Mouse (Mus musculus) Patski (cell line): Measurements from ENCODE around the gene Rpl5. TPM values are rescaled to one million over a fixed set of nuclear protein-coding genes. Genes with fewer than 3 reads are reported as not detected.
"Not testable (repeated sequence)": the region's sequence is repeated elsewhere in the genome, so short reads cannot be mapped to it uniquely, and the experiment has no call there.

Experiments used
- ATAC-seq: fragments of 100-300 bp; one replicate; pipeline ENCODE4 v1.8.0; 2021
- CTCF ChIA-PET: fragments of 350-600 bp; sonication (Branson Sonifier 250); formaldehyde crosslinking; loops from one replicate; lab custom pipeline; 2022; ENCODE audit warnings: inconsistent platforms; lab: Charles Lee
- POLR2A ChIA-PET: fragments of 350-600 bp; sonication (Branson Sonifier 250); formaldehyde crosslinking; loops from one replicate; lab custom pipeline; 2022; ENCODE audit warnings: antibody characterized with exemption, inconsistent platforms; lab: Charles Lee
- DNase-seq: peaks from one replicate; pipeline ENCODE4 v3.0.0-alpha.2; 2011; ENCODE audit warnings: low read depth, low spot score
- H3K27me3 ChIP-seq: fragments of 371-371 bp; one replicate; pipeline ENCODE4 v1.5.1; 2021
- CTCF ChIP-seq: fragments of 100-300 bp; IDR thresholded peaks from one replicate; pipeline ENCODE4 v1.5.1; 2021
- in situ Hi-C: fragments of 300-500 bp; cut with MboI; formaldehyde crosslinking; loops from 3 replicates; pipeline ENCODE4 v1.11.1; 2018; ENCODE audit warnings: low pct_unique_long_range_greater_than_20kb, mixed read lengths
- polyA plus RNA-seq: library from polyadenylated mRNA; unstranded; gene quantifications from one replicate; pipeline ENCODE4 v1.2.3, GENCODE M21; 2021

The Rpl5 gene
- polyA plus RNA-seq, 1 experiment from 2014 or later: 68.3 TPM

DNA sequence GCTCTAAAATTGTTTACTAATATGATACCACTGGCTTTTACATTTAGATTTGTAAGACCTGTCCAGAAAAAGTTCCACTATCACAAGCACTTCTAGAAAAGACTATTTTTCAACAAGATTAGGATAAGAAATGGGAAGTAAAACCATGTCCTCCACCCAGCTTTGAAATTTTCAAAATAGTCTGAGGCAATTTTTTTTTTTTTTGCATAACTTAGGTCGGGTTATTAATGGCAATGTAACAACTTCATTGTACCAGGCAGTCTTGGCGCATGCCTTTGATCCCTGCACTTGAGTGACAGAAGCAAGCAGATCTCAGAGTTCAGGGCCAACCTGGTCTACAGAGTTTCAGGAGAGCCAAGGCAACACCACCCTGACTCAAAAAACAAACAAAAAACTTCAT, 30.6 kb upstream of the Rpl5 start:
- peaks cover 6% of the 10 kb centered on the region for H3K27me3 ChIP-seq
- ChIA-PET CTCF (no interaction called here), POLR2A (interaction anchor here (0.7 kb wide), 2 partner anchors 32 to 36 kb away, joined by 3 to 6 read pairs; no protein-coding TSS in a partner anchor)
- in situ Hi-C loops: no loop called here
- ATAC-seq (no peak), DNase-seq (no peak)
- TF ChIP-seq CTCF: no peak

DNA sequence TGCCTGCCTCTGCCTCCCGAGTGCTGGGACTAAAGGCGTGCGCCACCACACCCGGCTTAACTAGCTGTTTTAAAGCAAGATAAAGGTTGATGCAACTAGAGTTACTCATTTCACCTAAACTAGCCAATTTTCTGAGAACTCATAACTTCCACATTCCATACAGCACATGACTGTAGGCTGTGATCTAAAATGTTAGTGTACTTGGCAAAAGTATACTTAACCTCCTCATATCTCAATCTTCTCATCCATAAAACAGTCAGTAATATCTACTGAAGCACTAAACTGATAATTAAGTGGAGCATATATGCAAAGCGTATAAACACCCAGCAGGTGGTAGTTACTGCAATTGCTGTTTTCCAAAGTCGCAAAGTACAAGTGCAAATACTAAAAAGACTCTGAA, 27.0 kb upstream of the Rpl5 start:
- H3K27me3 ChIP-seq: peaks cover 6% of the 10 kb centered on the region
- in situ Hi-C loops: no loop called here
- ChIA-PET POLR2A (interaction anchor here (0.8 kb wide), 1 partner anchor 119 kb away, joined by 3 read pairs; no protein-coding TSS in a partner anchor), CTCF (interaction anchor here (1.4 kb wide), 1 partner anchor 29 kb away, joined by 3 read pairs; no protein-coding TSS in a partner anchor)
- DNase-seq: no peak
- no peak for ATAC-seq
- TF ChIP-seq CTCF: no peak

DNA sequence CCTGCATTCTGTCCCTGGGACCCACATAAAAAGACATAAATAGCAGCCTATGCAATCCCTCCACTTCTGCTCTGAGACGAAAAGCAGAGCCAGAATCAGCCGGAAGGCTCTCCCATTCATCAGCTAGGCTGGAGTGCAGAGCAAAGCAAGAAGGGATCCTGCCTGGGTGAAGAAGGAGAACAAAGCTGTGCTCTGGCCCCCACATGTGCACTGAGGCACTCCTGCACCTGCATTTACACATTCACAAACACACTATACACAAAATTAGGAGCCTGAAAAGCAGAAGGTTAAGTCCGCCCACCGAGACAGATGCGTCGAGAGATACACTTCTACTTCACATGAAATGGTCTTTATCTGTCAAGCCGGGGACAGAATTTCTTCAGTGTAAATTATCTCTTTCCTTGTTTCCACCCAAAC, 26.4 kb upstream of the Rpl5 start:
- ChIA-PET POLR2A (interaction anchor here (0.8 to 1.9 kb wide), 2 partner anchors 24 to 119 kb away, joined by 3 to 5 read pairs; no protein-coding TSS in a partner anchor), CTCF (no interaction called here)
- TF ChIP-seq CTCF: no peak
- in situ Hi-C loops: no loop called here
- ATAC-seq (no peak), DNase-seq (no peak)
- H3K27me3 ChIP-seq: peaks cover 6% of the 10 kb centered on the region

DNA sequence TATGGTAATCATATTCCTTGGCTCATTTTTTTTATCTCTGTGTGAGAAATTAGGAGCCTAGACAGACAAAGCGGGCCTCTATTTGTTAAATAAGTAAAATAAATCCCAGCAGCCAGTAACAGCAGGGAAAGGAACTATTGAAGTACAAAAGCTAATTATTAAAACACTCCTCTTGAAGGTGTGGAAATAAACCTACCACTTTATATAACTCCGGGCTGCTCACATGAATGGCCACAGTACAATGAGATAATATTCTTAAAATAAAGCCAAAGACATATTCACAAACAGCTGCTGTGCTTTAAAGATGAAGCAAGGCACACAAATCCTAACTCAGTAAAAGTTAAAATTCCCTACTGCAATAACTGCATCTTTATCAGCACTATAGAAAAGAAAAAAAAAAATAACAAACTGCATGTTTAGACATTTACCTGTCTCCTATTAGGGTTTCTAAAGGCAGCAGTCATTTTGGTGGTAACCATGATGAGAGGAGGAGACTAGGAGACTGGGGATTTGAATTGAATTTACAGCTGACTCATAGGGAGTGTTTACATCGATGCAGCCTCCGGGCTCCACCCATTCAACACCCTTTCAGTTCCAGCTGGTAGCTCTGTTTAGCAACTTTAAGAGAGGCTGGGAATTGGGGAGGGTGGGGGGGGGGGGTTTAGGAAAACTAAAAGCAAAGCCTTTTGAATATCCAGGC, 25.6 kb upstream of the Rpl5 start, which contains the start of gene Evi5:
TSS of gene Evi5 (minus strand) at position 547 of the 700 bp plus-strand sequence.
- ChIA-PET CTCF (no interaction called here), POLR2A (interaction anchor here (1.9 kb wide), 1 partner anchor 23 kb away, joined by 5 read pairs; no protein-coding TSS in a partner anchor)
- in situ Hi-C loops: no loop called here
- DNase-seq (no peak), ATAC-seq (peak; percentile 39)
- peaks cover 6% of the 10 kb centered on the region for H3K27me3 ChIP-seq
- no peak for TF ChIP-seq CTCF

DNA sequence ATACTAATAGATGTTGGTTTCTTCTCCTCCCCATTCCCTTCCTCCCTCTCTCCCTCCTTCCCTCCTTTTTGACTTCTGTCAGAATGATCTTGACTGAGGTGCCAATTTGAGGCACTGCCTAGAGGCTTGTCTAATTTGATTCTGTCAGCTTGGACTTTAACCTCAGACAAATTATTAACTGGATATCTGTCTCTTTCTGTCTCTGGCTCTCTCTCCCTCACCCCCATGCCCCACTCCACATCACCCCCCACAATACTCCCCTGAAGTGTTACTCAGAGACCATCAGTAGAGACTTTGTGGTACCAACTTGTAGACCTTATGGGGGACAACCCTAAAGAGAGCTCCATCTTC, 25.1 kb upstream of the Rpl5 start:
- in situ Hi-C loops: no loop called here
- no peak for ATAC-seq

DNA sequence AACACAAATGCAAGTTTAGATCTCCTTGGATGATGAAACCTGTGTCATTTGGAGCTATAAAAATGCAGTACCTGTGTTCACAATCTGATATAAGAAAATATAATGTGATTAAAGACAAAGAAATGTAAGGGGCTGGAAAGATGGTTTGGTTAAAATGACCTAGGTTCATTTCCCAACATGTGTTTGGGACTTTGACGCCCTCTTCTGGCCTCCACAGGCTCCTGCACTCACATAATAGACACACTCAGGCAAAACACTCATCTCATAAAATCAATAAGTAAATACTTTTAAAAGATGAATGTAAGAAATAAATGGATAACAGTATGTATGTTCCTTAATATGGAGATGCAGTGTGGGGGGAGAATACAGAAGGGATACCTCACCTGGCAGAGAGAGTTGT, 23.2 kb upstream of the Rpl5 start:
- DNase-seq: no peak
- ChIA-PET CTCF (interaction anchor here (1.0 to 1.6 kb wide), 2 partner anchors 12 to 13 kb away, joined by 4 to 7 read pairs; no protein-coding TSS in a partner anchor), POLR2A (no interaction called here)
- in situ Hi-C loops: no loop called here
- TF ChIP-seq CTCF: peak; percentile 53
- no peak for ATAC-seq
- H3K27me3 ChIP-seq: no peaks in the 10 kb centered on the region

More for the DNA sequence above, 25.1 kb upstream of the Rpl5 start:
- TF ChIP-seq CTCF: no peak
- no peak for DNase-seq
- ChIA-PET CTCF (no interaction called here), POLR2A (interaction anchor here (1.9 kb wide), 1 partner anchor 23 kb away, joined by 5 read pairs; no protein-coding TSS in a partner anchor)
- H3K27me3 ChIP-seq: peaks cover under 1% of the 10 kb centered on the region

DNA sequence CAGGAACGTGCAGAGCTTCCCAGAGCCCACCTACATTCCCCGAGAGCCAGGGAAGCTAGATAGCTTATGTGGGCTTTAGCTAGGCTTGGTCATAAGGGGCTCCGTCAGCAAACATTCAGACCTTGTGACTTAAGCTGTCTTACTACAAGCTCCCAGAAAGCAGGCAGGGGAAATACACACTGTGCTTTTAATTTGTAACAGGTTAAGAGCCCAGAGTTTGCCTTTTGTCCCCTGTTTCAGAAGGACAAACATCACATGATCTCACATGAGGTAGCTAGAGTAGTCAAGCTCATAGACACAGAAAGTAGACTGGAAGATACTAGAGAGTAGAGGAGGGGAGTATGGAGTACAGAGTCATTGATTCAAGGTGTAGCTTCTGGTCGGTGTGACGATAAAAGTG, 19.6 kb upstream of the Rpl5 start:
- POLR2A ChIA-PET: no interaction called here
- TF ChIP-seq CTCF: no peak
- in situ Hi-C loops: no loop called here
- CTCF ChIA-PET: interaction anchor here (0.7 to 0.8 kb wide), 2 partner anchors 9 to 24 kb away, joined by 3 read pairs; no protein-coding TSS in a partner anchor
- peaks cover 3% of the 10 kb centered on the region for H3K27me3 ChIP-seq
- ATAC-seq (no peak), DNase-seq (no peak)

DNA sequence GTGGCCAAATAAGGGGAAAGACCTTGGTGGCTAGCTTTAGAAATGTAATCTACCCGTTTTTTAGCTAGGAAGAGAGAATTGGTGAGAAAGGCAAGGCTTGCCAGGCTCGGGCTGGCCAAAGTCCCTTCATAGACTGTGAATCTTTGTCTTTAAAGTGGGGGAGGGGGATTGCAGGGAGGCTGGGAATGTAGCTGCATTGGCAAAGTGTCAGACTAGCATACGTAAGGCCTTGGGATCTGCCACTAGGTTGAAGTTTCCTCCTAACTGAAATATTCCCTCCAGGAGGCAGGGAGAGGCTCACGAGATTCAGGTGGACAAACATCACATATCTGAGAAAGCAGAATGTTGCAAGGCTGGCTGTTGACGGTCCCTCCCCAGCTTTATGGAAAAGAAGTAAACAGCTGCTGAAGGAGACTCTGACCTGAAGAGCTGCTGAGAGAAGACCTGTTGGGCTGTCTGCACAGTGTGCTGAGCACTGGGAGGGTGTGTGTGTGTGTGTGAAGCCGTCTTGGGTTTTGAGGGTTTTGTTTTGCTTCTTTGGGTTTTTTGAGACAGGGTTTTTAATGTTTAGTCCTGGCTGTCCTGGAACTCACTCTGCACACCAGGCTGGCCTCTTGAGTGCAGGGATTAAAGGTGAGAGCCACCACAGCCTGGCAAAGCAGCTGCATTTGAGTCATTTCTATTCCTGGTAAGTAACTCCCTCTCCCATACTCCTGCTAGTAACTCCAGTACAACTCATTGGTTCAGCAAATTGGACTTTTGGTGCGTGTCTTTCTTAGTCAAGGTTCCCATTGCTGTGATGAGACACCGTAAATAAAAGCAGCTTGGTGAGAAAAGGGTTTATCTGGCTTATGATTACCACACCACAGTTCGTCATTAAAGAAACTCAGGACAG, 10.1 kb upstream of the Rpl5 start:
- ATAC-seq: peak; percentile 44
- ChIA-PET POLR2A (interaction anchor here (0.6 to 0.7 kb wide), 2 partner anchors 12 to 44 kb away, joined by 3 to 4 read pairs; no protein-coding TSS in a partner anchor), CTCF (interaction anchor here (1.1 to 1.3 kb wide), 2 partner anchors 13 to 43 kb away, joined by 3 to 4 read pairs; no protein-coding TSS in a partner anchor)
- DNase-seq: peak; percentile 47
- TF ChIP-seq CTCF: no peak
- no peaks in the 10 kb centered on the region for H3K27me3 ChIP-seq
- in situ Hi-C loops: loop anchor here (5.0 kb wide), 1 partner anchor 273 kb away; no protein-coding TSS in a partner anchor

DNA sequence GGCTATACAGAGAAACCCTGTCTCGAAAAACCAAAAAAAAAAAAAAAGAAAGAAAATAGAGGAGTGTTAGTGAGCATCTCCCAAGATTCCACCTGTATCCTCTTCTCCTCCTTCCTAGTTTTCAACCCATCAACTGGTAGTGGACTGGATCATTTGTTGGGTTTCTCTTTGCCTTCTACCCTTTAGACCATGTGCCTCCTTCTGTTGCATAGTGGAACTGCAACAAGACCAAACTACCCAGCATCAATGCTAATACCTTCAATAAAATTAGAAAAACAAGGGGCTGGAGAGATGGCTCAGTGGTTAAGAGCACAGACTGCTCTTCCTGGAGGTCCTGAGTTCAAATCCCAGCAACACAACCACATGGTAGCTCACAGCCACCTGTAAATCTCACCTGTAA, 8.8 kb upstream of the Rpl5 start:
- in situ Hi-C loops, DNase-seq: not testable (repeated sequence)

DNA sequence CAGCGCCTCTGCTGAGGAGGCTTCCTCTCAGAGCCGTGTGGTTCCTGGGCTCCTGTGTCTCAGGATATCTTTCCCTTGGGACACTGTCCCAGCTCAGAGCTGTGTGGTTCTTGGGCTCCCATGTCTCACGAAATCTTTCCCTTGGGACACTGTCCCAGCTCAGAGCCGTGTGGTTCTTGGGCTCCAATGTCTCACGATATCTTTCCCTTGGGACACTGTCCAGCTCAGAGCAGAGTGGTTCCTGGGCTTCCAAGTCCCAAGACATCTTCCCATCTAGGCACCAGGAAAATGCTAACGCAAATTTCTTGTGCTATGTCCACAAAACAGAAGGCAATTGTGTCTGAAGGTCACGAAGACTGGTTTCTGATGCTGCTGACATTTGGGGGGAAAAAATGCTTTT, 5.6 kb upstream of the Rpl5 start:
- ATAC-seq: no peak
- ChIA-PET POLR2A (no interaction called here), CTCF (no interaction called here)

More for the DNA sequence above, 8.8 kb upstream of the Rpl5 start:
- POLR2A ChIA-PET, CTCF ChIA-PET, H3K27me3 ChIP-seq, ATAC-seq: not testable (repeated sequence)
- TF ChIP-seq CTCF: peak; percentile 65

More for the DNA sequence above, 5.6 kb upstream of the Rpl5 start:
- no peaks in the 10 kb centered on the region for H3K27me3 ChIP-seq
- in situ Hi-C loops: no loop called here
- TF ChIP-seq CTCF: no peak
- no peak for DNase-seq
